Mouse (Mus musculus) C2C12 (cell line): Measurements from ENCODE around the gene Grik4.

Experiments
- CEBPB ChIP-seq: IDR thresholded peaks from one replicate; pipeline ENCODE4 v1.6.1; 2011; ENCODE audit warnings: low read depth, mild to moderate bottlenecking, control low read depth, moderate library complexity
- CTCF ChIP-seq: IDR thresholded peaks from one replicate; pipeline ENCODE4 v1.5.1; 2011; ENCODE audit not compliant: control insufficient read depth, insufficient read depth, insufficient read length
- MYOD1 ChIP-seq: IDR thresholded peaks from one replicate; pipeline ENCODE4 v1.6.1; 2011; ENCODE audit warnings: low read depth; ENCODE audit not compliant: control insufficient read depth, insufficient read length
- MYOG ChIP-seq: IDR thresholded peaks from one replicate; pipeline ENCODE4 v1.6.1; 2011; ENCODE audit not compliant: control insufficient read depth, insufficient read length; ENCODE audit errors: extremely low read depth
- USF1 ChIP-seq: IDR thresholded peaks from one replicate; pipeline ENCODE4 v1.6.1; 2011; ENCODE audit warnings: low read depth, mild to moderate bottlenecking, control low read depth, moderate library complexity

- TF ChIP-seq USF1, result no peak
- no peak for TF ChIP-seq MYOG
- TF ChIP-seq CTCF, result no peak
- no peak for TF ChIP-seq CEBPB
- no peak for TF ChIP-seq MYOD1
Measured at GRCm38 (mm10) chr9:42863360-42863759, 80.9 kb downstream of the Grik4 start.
